Mouse (Mus musculus) hindbrain, embryonic 11.5 days (tissue): ENCODE data around the gene Wnk4. TPM values are rescaled to one million over a fixed set of nuclear protein-coding genes. Genes with fewer than 3 reads are reported as not detected.

ENCODE experiments used
- polyA plus RNA-seq: library from polyadenylated mRNA; unstranded; fragments of >200 nt; fragmentation: Nextera tagmentation; extraction: Ambion mirVana; gene quantifications from 2 replicates; pipeline ENCODE4 v1.2.1, GENCODE M21; 2014

Wnk4 gene
- polyA plus RNA-seq, 1 experiment from 2014 or later: 6.0 TPM

Other genes with a start within 250 kb of the Wnk4 start
- 5.8 and 5.9 TPM in 2 replicates for gene Naglu, start 190.6 kb upstream of the Wnk4 start, polyA plus RNA-seq
- not detected in 2 replicates for gene Hsd17b1, start 182.2 kb upstream of the Wnk4 start, polyA plus RNA-seq
- gene Coasy, start 178.0 kb upstream of the Wnk4 start, polyA plus RNA-seq: 50.9 and 51.6 TPM in 2 replicates
- 57.1 and 57.3 TPM in 2 replicates for gene Mlx, start 173.3 kb upstream of the Wnk4 start, polyA plus RNA-seq
- gene Psmc3ip, start 165.1 kb upstream of the Wnk4 start, polyA plus RNA-seq: 54.3 and 54.8 TPM in 2 replicates
- 10.7 and 12.0 TPM in 2 replicates for gene Retreg3, start 140.7 kb upstream of the Wnk4 start, polyA plus RNA-seq
- 97.7 and 98.6 TPM in 2 replicates for gene Tubg1, start 140.6 kb upstream of the Wnk4 start, polyA plus RNA-seq
- gene Tubg2, start 104.7 kb upstream of the Wnk4 start, polyA plus RNA-seq: 5.5 and 5.7 TPM in 2 replicates
- 0.29 and 0.39 TPM in 2 replicates for gene Cntnap1, start 90.0 kb upstream of the Wnk4 start, polyA plus RNA-seq
- gene Plekhh3, start 89.2 kb upstream of the Wnk4 start, polyA plus RNA-seq: 7.7 and 8.2 TPM in 2 replicates
- 0.19 TPM in 1 of 2 replicates, not detected in the other for gene Ccr10, start 85.1 kb upstream of the Wnk4 start, polyA plus RNA-seq
- gene Ezh1, start 34.1 kb upstream of the Wnk4 start, polyA plus RNA-seq: 11.1 and 11.5 TPM in 2 replicates
- 63.0 and 71.9 TPM in 2 replicates for gene Ramp2, start 14.5 kb upstream of the Wnk4 start, polyA plus RNA-seq
- gene Vps25, start 6.9 kb upstream of the Wnk4 start, polyA plus RNA-seq: 117 and 119 TPM in 2 replicates
- 1.3 and 1.7 TPM in 2 replicates for gene Cntd1, start 18.4 kb downstream of the Wnk4 start, polyA plus RNA-seq
- gene Coa3, start 18.5 kb downstream of the Wnk4 start, polyA plus RNA-seq: 213 and 217 TPM in 2 replicates
- gene Becn1, start 41.7 kb downstream of the Wnk4 start, polyA plus RNA-seq: 166 and 178 TPM in 2 replicates
- 138 and 143 TPM in 2 replicates for gene Psme3, start 55.6 kb downstream of the Wnk4 start, polyA plus RNA-seq
- gene Aoc2, start 64.5 kb downstream of the Wnk4 start, polyA plus RNA-seq: 1.4 and 1.8 TPM in 2 replicates
- 0.10 TPM in 1 of 2 replicates, not detected in the other for gene Aoc3, start 70.0 kb downstream of the Wnk4 start, polyA plus RNA-seq
- not detected in 2 replicates for gene G6pc, start 107.0 kb downstream of the Wnk4 start, polyA plus RNA-seq
- gene Aarsd1, start 157.0 kb downstream of the Wnk4 start, polyA plus RNA-seq: 90.9 and 97.5 TPM in 2 replicates
- gene Gm27029, start 164.2 kb downstream of the Wnk4 start, polyA plus RNA-seq: 9.3 and 10.3 TPM in 2 replicates
- 14.2 and 16.9 TPM in 2 replicates for gene Rundc1, start 164.5 kb downstream of the Wnk4 start, polyA plus RNA-seq
- gene Ptges3l, start 164.8 kb downstream of the Wnk4 start, polyA plus RNA-seq: 3.1 and 3.5 TPM in 2 replicates
- gene Rpl27, start 181.7 kb downstream of the Wnk4 start, polyA plus RNA-seq: 387 and 395 TPM in 2 replicates
- 4.5 and 5.0 TPM in 2 replicates for gene Ifi35, start 187.8 kb downstream of the Wnk4 start, polyA plus RNA-seq
- gene Rnd2, start 204.4 kb downstream of the Wnk4 start, polyA plus RNA-seq: 88.0 and 127 TPM in 2 replicates
- gene Vat1, start 205.7 kb downstream of the Wnk4 start, polyA plus RNA-seq: 74.5 and 89.4 TPM in 2 replicates